Mouse (Mus musculus) liver, embryonic 11.5 days (tissue): Measurements from ENCODE around the gene F2rl2. TPM values are rescaled to one million over a fixed set of nuclear protein-coding genes. Genes with fewer than 3 reads are reported as not detected.
A peak's percentile ranks its signal among the peaks of the same experiment; 100 is the strongest.

Experiments used
- ATAC-seq: fragments of 200-750 bp; cut with Nextera tagmentation; replicated peaks from 2 replicates; pipeline ENCODE4 v1.8.0; 2017; ENCODE audit warnings: moderate number of reproducible peaks, mild to moderate bottlenecking, moderate TSS enrichment, moderate library complexity; ENCODE audit not compliant: low FRiP score
- DNase-seq: peaks from one replicate; pipeline ENCODE4 v3.0.0-alpha.2; 2017; ENCODE audit warnings: low spot score
- H3K27ac ChIP-seq: fragments of 300-500 bp; sonication (generic); 2 replicates; pipeline ENCODE4 v1.5.1; 2014; ENCODE audit warnings: mild to moderate bottlenecking, low read depth, low read length, control low read depth
- H3K27me3 ChIP-seq: fragments of 300-500 bp; sonication (generic); replicated peaks from 2 replicates; pipeline ENCODE4 v1.6.1; 2014; ENCODE audit warnings: low read length, mixed read lengths; ENCODE audit not compliant: control insufficient read depth, insufficient read depth
- H3K36me3 ChIP-seq: fragments of 300-500 bp; sonication (generic); 2 replicates; pipeline ENCODE4 v1.6.1; 2014; ENCODE audit warnings: mild to moderate bottlenecking, low read length, moderate library complexity, mixed read lengths; ENCODE audit not compliant: control insufficient read depth, insufficient read depth
- H3K4me1 ChIP-seq: fragments of 300-500 bp; sonication (generic); replicated peaks from 2 replicates; pipeline ENCODE4 v1.6.1; 2014; ENCODE audit warnings: low read length, mixed read lengths; ENCODE audit not compliant: control insufficient read depth, insufficient read depth
- H3K4me2 ChIP-seq: fragments of 300-500 bp; sonication (generic); 2 replicates; pipeline ENCODE4 v1.6.1; 2014; ENCODE audit warnings: mild to moderate bottlenecking, control low read depth, moderate library complexity
- H3K4me3 ChIP-seq: fragments of 300-500 bp; sonication (generic); 2 replicates; pipeline ENCODE4 v1.5.1; 2014; ENCODE audit warnings: low read depth, low read length, control low read depth
- H3K9ac ChIP-seq: fragments of 300-500 bp; sonication (generic); 2 replicates; pipeline ENCODE4 v1.6.1; 2014; ENCODE audit warnings: low read depth, low read length, control low read depth
- H3K9me3 ChIP-seq: fragments of 300-500 bp; sonication (generic); 2 replicates; pipeline ENCODE4 v1.6.1; 2016; ENCODE audit warnings: low read length, inconsistent platforms, mixed read lengths; ENCODE audit not compliant: control insufficient read depth
- WGBS: fragments of 180-500 bp; shearing (Covaris S2); extraction: QIAGEN DNeasy Blood & Tissue Kit; methylation state at CpG from one replicate; pipeline ENCODE4 v1.1.7; 2014; 5-methylcytosine and 5-hydroxymethylcytosine counted together
- polyA plus RNA-seq: library from polyadenylated mRNA; unstranded; fragments of >200 nt; fragmentation: Nextera tagmentation; extraction: Ambion mirVana; gene quantifications from 2 replicates; pipeline ENCODE4 v1.2.1, GENCODE M21; 2014

Gene F2rl2
- polyA plus RNA-seq, 1 experiment from 2014 or later: 29.5 TPM

DNA sequence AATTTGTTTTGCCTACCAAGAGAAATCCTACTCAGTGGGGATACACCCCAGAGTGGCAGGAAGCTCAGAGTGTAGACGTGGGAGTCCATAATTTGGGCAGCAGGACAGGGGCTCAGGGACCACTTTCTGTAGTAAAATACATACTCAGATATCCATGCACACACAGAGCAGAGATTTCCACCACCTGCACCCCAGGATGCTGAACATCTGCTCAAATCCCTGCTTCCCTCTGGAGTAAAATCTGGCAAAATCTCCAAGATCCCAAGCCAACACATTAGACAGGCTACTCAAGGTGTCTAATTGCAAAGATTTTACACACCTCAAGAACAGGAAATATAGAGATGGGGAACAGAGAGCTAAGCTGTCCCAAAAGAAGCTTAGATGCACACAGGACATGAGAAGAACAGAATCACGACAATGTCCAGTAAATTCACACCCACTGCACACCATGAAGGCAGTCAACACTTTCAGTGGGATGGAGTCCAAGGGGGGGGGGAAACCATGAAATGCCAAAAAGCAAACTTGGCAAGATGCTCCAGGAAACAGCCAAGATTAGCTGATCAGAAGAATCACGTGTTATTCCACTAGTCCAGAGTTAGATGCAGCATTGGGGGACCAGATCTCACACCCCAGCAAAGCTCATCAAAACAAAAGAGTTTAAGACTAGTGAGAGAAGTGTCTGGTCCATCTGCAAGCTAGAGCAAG is 17.8 kb downstream of the F2rl2 start:
- Histone ChIP-seq H3K4me2 (no peak overlapping the region), H3K27me3 (no peaks in the 10 kb centered on the region), H3K9ac (no peak overlapping the region), H3K36me3 (no peaks in the 10 kb centered on the region), H3K27ac (no peak overlapping the region), H3K4me1 (no peaks in the 10 kb centered on the region), H3K4me3 (no peak overlapping the region), H3K9me3 (no peaks in the 10 kb centered on the region)
- no peak for DNase-seq
- no peak for ATAC-seq
- WGBS: 62% methylated on average over 3 of the region's 3 CpGs

DNA sequence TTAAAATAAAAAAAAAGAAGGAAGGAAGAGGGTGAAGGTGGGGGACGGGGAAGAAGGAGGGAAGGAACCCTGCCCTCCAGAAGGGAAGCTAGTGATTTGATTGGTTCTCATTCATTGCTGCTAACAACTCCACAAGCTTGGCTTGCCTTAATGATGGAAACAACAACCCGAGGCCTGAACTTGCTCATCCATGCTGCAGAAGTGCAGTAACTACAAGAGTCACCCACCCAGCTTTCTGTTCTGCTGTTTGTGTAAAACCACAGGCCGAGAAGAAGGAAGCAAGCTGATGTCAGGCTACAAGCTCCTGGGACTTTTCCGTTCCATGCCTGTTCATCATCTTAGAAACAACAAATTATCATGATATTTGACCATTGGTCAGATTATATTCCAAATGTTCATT is 18.7 kb downstream of the F2rl2 start:
- Histone ChIP-seq H3K4me1 (no peaks in the 10 kb centered on the region), H3K27ac (no peak overlapping the region), H3K9me3 (no peaks in the 10 kb centered on the region), H3K9ac (no peak overlapping the region), H3K36me3 (no peaks in the 10 kb centered on the region), H3K4me2 (no peak overlapping the region), H3K4me3 (no peak overlapping the region), H3K27me3 (no peaks in the 10 kb centered on the region)
- DNase-seq (no peak), ATAC-seq (no peak)
- 68% methylated on average over 4 of the region's 4 CpGs for WGBS

DNA sequence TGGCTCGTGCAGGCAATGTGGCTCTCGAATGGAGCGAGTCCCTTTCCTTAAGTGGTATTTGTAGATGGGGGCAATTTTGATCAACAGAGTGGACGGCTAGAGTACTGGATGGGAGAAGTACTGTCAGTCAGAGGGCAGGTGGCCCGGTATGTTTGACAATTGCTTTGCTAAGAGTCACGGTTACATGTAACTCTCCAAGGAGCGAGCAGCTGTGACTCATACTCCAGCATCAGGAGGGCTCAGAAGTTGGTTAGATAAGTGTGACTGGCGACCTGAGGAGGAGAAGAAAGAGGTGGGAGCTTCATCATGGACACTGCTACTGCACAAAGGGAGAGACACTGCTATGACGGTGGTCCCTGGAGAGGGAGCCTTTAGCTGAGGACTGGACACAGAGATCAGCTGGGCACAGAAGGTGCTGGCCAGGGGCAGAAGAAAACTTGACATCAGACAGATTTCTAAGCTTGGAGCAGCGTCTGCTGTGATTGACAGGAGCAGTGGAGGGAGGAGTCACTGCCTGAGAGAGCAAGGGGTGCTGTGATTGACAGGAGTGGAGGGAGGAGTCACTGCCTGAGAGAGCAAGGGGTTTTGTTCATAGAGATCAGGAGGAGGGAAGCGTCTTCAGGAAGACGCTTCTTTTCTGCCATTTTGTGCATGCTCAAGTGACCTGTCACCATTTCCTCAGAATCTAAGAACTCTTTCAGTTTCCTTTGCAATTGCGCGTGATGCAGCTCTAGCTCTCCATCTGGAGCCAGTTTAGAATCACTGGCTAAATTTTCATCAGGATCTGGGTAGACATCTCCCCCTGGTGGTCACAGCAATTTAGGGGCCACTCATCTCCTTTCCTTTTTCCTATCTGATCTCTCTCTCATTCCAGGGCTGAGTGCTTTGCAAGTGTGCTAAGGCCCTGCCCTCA is 22.9 kb downstream of the F2rl2 start:
- Histone ChIP-seq H3K27ac (no peak overlapping the region), H3K4me2 (peak overlapping the region; percentile 50), H3K9ac (no peak overlapping the region), H3K9me3 (no peaks in the 10 kb centered on the region), H3K4me1 (no peaks in the 10 kb centered on the region; the same call in 1 of the 2 replicates), H3K36me3 (no peaks in the 10 kb centered on the region), H3K27me3 (no peaks in the 10 kb centered on the region), H3K4me3 (peak overlapping the region; percentile 10; the same call in 1 of the 2 replicates)
- DNase-seq (peak; percentile 63), ATAC-seq (peak; percentile 79)
- WGBS: 54% methylated on average over 14 of the region's 14 CpGs

DNA sequence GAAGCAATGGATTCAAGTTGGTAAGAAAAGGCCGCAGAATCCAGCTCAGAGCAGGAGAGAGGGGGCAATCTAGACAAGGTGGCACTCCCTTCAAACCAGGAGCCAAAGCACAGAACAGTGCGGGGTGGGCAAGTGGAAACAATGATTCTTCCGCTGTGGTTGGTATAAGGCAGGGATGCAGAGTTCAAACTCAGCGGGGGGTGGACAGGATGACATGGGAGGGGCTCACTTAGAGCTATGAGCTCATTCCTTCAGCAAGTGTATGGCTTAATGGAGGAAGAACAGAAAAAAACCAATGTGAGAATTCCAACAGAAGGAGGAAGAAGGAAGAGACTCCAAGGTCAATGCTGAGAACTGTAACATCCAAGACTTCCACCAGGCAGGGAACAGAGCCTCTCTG is 33.8 kb downstream of the F2rl2 start:
- Histone ChIP-seq H3K4me2 (no peak overlapping the region), H3K9me3 (no peaks in the 10 kb centered on the region), H3K9ac (no peak overlapping the region), H3K4me3 (no peak overlapping the region), H3K36me3 (no peaks in the 10 kb centered on the region; the same call in 1 of the 2 replicates), H3K27me3 (no peaks in the 10 kb centered on the region), H3K4me1 (peaks cover 4% of the 10 kb centered on the region), H3K27ac (no peak overlapping the region)
- ATAC-seq (no peak), DNase-seq (no peak)
- 84% methylated on average over 4 of the region's 4 CpGs for WGBS

DNA sequence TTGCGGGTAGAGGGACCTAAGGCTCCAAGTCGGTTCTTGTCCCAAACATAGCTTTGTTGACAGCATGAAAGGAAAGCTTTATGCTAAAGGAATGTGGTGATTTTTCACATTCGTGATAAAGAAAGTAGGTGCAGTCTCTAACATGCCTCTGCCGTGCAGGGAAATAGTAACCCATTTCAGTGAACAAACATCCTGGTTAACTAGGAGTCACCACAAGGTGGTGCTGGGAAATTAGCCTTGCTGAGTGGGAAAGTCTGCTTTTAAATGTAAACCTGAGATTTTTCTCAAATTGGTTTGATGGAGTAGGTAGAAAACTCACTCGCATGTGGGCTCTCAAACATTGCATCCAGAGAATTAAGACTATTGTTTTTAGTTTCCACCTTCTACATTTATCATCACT is 43.0 kb downstream of the F2rl2 start:
- no peaks in the 10 kb centered on the region for H3K36me3 ChIP-seq
- no peaks in the 10 kb centered on the region for H3K4me1 ChIP-seq
- WGBS: 74% methylated on average over 5 of the region's 5 CpGs
- H3K4me3 ChIP-seq: no peak overlapping the region
- no peaks in the 10 kb centered on the region for H3K9me3 ChIP-seq
- ATAC-seq (no peak), DNase-seq (no peak)
- H3K27ac ChIP-seq: no peak overlapping the region
- H3K9ac ChIP-seq: no peak overlapping the region
- no peak overlapping the region for H3K4me2 ChIP-seq
- no peaks in the 10 kb centered on the region for H3K27me3 ChIP-seq

DNA sequence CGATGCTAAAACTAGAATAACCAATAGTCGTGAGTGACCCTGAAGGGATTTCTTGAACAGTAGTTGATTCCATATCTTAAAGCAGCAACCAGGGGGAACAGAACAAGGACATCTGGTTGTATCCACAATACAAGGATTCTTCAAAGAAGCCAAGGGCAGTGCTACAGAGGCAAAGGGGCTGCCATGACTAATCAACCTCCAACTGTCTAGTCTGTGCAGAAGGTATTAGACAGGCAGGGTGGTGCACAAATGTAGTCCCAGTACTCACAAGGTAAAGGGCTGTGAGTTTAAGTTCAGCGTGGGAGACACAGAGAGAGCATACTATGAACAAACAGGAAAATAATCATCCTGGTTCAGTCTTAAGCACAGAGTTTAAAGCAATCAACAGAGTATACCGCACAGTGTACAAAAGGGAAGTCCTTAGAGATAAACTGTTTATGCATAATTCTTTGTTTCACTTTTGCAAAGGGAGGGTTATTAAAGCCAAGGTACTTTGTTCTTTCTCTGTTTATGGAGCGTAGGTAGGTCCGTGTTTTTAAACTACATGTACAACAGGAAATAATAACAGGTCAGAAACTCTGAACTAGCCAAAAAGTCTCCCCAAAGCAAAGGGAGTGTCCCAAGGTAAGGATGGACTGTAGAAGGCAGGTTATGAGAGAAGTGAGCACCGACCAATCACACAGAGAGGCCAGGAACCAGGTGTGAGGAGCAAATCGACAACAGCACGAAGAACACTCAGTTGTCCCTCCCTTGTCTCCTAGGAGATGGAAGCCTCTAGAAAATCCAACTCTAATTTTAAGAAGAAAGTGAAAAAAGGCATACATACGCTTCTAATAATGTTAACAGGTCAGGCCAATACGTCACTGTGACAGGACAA is 45.4 kb downstream of the F2rl2 start:
- no peaks in the 10 kb centered on the region for H3K4me1 ChIP-seq
- H3K9me3 ChIP-seq: no peaks in the 10 kb centered on the region
- no peak overlapping the region for H3K4me2 ChIP-seq
- no peak overlapping the region for H3K9ac ChIP-seq
- no peaks in the 10 kb centered on the region for H3K36me3 ChIP-seq
- WGBS: 88% methylated on average over 11 of the region's 11 CpGs
- no peaks in the 10 kb centered on the region for H3K27me3 ChIP-seq
- no peak for ATAC-seq
- H3K4me3 ChIP-seq: no peak overlapping the region
- H3K27ac ChIP-seq: no peak overlapping the region
- DNase-seq: no peak

DNA sequence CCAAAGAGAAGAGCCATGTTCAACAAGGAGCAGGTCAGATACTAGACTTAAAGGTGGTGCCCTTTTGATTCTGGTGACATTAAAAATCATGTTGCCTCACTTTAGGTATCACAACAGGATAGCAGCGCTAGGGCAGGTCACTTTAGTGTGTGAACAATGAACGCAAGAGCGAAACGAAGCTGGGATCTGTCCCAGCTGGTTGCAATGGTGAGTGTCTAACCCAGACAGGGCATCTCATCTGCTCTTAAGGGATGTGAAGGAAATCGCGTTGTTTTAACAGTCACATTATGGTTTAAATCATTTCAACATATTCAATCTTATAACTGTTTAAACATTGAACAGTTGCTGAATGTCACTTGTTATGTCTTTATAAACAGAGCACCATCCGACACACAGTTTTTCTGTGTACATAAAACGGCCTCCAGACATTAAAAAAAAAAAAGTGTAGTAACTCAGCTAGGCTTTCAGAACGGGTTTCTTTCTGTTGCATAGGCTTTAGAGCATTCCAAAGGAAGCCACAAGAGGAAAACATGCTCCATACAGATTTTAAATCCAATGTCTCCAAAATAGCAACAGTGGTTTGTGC is 46.3 kb downstream of the F2rl2 start:
- Histone ChIP-seq H3K27ac (no peak overlapping the region), H3K27me3 (no peaks in the 10 kb centered on the region), H3K4me1 (no peaks in the 10 kb centered on the region), H3K9me3 (no peaks in the 10 kb centered on the region), H3K36me3 (no peaks in the 10 kb centered on the region), H3K4me2 (no peak overlapping the region), H3K9ac (no peak overlapping the region), H3K4me3 (no peak overlapping the region)
- ATAC-seq: no peak
- WGBS: 82% methylated on average over 9 of the region's 9 CpGs
- DNase-seq: no peak

DNA sequence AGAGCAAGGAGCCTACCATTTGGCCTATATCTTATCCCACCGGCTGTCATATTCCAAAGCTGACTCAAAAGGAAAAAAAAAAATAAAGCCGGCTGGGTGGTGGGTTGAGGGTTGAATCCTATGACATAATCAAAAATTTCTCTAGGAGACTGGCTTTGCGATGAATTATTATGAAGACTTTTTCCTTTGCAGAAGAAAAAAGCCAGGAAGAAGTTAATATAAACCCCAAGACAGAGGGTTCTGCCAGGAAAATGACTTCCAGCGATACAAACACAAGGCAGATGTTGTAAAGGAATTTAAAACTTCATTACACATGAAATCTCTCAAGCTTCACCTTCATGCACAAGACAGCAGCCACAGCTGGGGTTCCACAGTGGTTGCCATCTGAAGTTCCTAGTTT is 48.8 kb downstream of the F2rl2 start:
- ATAC-seq: no peak
- Histone ChIP-seq H3K4me1 (no peaks in the 10 kb centered on the region), H3K27me3 (no peaks in the 10 kb centered on the region), H3K4me3 (no peak overlapping the region), H3K36me3 (no peaks in the 10 kb centered on the region), H3K9ac (no peak overlapping the region), H3K9me3 (no peaks in the 10 kb centered on the region), H3K27ac (no peak overlapping the region), H3K4me2 (no peak overlapping the region)
- no peak for DNase-seq
- 84% methylated on average over 4 of the region's 4 CpGs for WGBS
